Mouse (Mus musculus): ENCODE measurements around the gene Psmb6.
"Not testable (repeated sequence)": the region's sequence is repeated elsewhere in the genome, so short reads cannot be mapped to it uniquely, and the experiment has no call there.

Psmb6 gene

GRCm38 (mm10) chr11:70523306-70523989 lies 1.7 kb upstream of the Psmb6 start:
- DNase-seq: not testable (repeated sequence)

DNA sequence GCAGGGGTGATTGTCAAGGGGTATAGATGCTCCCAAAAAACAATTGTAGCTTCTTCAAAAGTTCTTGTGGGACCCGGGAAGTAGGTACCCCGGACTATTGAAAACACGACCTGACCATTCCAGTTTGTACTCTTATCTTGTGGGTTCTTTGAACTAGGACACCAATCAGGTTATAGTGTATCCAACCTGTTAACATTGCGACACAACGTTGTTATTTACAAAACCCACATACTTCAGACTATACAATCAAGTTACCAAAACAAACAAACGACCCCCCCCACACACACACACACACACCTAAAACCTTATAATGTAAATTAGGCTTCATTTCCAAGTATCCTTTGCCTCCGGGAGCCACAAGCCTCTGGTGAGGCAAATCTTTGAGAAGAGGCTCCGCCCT lies 385 bp upstream of the Psmb6 start:
- no peak for DNase-seq

GRCm38 (mm10) chr11:70525726-70526125 lies 559 bp downstream of the Psmb6 start:
- no peak for DNase-seq

- DNase-seq: no peak
Measured at GRCm38 (mm10) chr11:70526211-70526610, 1.0 kb downstream of the Psmb6 start.

GRCm38 (mm10) chr11:70528610-70529009 lies 3.4 kb downstream of the Psmb6 start:
- DNase-seq: no peak

DNA sequence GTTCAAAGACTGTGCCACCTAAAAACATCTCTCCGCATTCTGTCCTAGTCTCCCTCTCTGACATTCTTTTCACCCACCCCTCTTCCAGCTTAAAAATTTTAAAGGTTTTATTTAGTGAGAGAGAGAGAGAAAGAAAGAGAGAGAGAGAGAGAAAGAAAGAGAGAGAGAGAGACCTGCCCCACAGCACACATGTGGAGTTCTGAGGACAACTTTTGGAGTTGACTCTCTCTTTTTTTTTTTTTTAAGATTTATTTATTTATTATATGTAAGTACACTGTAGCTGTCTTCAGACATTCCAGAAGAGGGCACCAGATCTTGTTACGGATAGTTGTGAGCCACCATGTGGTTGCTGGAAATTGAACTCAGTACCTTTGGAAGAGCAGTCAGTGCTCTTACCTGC lies 5.9 kb downstream of the Psmb6 start:
- DNase-seq: not testable (repeated sequence)

DNA sequence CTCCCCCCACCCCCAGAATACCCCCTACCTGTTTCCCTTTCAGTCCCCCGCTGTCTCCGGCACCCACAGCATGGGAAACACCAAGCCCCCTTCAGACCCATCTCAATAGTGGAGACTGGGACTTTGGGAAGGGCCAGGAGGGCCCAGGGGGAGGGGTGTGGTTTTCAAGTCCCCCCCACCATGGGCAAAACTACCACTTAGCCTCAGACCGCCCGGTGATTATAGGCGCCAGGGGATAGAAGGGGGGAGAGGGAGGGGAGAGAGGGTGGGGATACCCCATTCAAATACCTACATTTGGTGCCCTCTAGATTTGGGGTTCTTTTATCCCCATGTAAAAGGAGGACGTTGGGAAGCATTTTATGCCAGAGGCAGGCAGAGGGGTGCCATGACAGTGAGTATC lies 7.7 kb downstream of the Psmb6 start, which contains the start of gene Gm40193:
Gene Gm40193, minus strand, starts transcription at position 101 of the 400 bp plus-strand sequence.
- no peak for DNase-seq

GRCm38 (mm10) chr11:70539423-70539822 lies 14.3 kb downstream of the Psmb6 start:
- DNase-seq: no peak

- DNase-seq: peak; percentile 88
Measured at GRCm38 (mm10) chr11:70539877-70540587, 14.9 kb downstream of the Psmb6 start, which contains the start of gene Pld2. TSS of gene Pld2 (plus strand) at chr11:70540064.

DNA sequence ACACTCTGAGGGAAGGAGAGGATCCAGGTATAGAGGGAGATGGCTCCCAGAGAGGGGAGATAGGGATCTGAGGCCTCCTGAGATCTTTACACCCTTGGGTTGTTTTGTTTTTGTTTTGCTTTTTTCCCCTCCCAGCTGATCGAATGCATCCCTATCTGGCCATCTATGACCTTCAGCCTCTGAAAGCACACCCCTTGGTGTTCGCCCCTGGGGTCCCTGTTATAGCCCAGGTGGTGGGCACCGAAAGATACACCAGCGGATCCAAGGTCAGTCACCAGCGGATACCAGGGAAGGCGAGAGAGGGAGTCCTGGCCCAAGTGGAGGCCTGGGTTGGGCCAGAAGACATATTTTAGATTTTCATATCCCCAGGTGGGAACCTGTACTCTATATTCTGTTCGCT lies 15.8 kb downstream of the Psmb6 start:
- no peak for DNase-seq

GRCm38 (mm10) chr11:70541415-70541814 lies 16.2 kb downstream of the Psmb6 start:
- DNase-seq: no peak

DNA sequence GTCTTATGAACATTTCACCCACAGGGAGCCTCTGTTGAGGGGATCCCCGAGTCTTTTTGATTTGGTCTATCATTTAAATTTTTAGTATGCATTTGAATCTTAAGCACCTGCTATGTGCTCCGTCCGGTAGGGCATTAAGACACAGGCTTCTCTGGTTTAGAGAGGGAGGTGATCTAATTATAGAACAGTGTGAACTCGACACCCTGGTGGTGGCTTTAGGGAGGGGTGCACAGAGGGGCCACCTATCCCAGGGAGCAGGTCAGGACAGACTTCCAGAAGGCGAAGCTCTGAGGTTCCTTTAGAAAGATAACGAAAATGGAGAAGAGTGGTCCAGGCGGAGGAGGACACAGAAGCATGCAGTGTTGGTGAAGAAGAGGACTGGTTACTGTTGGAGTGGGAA lies 19.3 kb downstream of the Psmb6 start:
- DNase-seq: no peak

DNA sequence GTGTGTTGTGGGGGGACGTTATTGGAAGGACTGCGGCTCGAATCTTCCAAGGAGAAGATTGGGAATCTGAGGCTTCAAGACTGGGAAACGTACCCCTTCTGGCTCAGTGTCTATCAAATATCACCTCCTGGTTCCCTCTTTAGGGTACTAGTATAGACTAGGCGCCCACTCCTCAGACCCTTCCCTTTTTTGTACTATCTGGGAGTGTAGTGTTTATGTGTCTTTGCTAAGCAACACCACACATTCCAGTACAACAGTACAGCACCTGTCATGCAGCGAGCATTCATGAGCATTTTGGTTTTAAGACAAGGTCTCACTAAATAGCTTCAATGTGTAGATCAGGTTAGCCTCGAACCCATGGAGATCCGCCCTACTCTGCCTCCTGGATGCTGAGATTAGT lies 26.4 kb downstream of the Psmb6 start:
- DNase-seq: no peak

- DNase-seq: no peak
Measured at GRCm38 (mm10) chr11:70553940-70554339, 28.8 kb downstream of the Psmb6 start.

- DNase-seq: no peak
Measured at GRCm38 (mm10) chr11:70557545-70557944, 32.4 kb downstream of the Psmb6 start.

DNA sequence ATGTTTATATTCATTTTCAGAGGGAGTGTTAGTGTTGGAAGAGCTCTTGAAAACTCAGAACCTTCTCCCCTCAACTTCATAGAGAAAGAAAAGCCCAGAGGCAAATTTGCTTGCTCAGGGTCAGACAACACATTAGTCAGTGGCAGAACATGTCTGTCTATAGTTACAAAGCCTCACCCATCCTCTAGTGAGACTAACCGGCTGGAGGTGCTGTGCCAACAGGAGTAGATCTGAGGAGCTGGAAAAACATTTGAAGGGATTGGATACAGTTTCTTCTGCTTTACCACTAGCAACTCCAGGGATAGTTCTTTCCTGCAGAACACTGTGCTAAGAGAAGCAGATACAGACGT lies 36.7 kb downstream of the Psmb6 start:
- DNase-seq: no peak

DNA sequence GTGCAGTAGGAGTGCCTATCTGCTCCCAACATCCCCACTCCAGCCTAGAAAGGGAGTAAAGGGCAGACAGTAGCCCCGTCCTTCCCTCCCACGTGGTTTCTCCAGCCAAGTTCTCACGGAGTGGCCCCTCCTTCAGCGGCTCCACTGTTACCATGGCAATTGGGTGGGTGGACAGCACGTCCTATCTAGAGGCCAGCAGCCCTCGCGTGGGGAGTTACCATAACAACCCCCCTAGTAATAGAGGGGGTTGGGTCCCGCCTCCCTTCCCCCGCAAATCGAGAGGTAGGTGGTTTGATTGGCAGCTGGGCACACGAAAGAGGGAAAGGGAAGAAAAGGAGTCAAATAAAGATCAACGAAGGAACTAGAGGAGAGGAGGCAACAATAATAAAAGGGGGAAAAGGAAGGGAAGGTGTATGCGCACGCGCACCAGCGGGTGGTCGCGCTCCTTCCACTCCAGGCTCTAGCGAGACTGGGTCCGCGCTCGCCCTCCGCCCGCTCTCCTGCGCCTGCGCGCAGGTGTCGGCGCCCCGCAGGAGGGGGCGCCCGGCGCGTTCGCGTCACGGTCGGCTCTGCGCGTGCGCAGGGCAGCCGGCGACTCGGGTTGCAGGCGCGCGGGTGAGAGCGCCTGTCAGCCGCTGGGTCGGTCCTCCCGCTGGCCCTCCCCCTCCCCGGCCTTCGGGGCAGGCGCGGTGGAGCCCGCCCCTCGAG lies 37.3 kb downstream of the Psmb6 start, which contains the start of gene Mink1:
Gene Mink1, plus strand, starts transcription at position 595 of the 708 bp plus-strand sequence.
- DNase-seq: peak; percentile 94

GRCm38 (mm10) chr11:70562995-70563469 lies 37.9 kb downstream of the Psmb6 start:
- no peak for DNase-seq

DNA sequence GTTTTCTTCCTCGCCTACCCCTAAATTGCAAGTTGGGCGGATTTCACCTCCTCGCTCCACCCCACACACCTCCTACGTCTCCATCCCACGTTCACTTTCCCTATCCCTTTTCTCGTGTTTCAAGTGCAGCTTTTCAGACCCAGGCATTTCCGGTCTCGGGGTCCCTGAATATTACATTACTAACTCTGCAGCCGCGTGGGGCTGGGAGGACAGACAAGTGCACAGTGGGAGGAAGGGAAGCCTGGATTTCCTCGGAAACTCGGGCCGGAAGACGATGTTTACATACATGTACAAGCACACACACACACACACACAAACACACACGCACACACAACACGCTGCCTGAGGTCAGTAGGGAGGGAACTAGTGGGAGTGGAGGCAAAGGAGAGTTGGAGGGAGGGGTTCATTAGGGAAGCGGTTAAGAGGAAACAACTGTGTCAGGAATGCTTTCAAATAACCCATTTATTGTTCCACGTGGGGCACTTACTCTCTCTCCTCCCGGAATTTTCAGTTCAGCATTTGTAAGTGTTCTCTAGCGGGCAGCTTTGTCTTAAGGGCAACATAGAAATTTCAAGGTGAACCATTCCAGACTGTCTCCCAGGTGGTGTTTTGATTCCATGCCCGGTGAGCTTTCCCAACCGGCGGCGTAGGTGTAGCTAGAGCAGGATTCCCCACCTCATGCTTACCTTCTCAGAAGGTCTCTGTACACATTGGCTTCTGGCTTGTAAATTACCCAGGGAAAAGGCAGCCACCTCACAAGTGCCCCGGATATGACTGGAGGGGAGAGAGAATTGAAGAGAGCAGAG lies 38.5 kb downstream of the Psmb6 start:
- DNase-seq: peak; percentile 66

GRCm38 (mm10) chr11:70564276-70564873 lies 39.2 kb downstream of the Psmb6 start:
- peak; percentile 78 for DNase-seq

- no peak for DNase-seq
Measured at GRCm38 (mm10) chr11:70566586-70566985, 41.4 kb downstream of the Psmb6 start.

GRCm38 (mm10) chr11:70570614-70571013 lies 45.4 kb downstream of the Psmb6 start:
- DNase-seq: not testable (repeated sequence)

Data from kidney, adult 11 months (tissue).